Mouse (Mus musculus): ENCODE results near the gene Myl12a.

Gene Myl12a

DNA sequence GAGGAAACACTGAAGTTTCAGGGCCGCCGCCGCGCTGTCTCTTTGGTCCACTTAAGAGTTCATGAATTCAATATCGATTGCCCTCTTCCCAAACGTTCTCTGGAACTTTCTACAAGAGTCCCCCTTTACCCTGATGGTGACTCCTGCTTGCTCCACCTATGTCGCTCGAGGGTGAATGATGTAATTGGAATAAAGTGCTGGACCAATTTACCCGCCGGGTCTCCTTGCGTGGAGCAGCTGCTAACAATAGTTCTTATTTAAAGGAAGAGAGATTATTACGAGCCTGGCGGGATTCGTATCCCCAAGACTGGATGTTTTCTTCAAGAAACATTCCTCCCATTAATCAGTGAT lies at the start of gene Myl12a:
Myl12a (minus strand) TSS at position 135 of the 351 bp plus-strand sequence.
- DNase-seq = no peak

DNA sequence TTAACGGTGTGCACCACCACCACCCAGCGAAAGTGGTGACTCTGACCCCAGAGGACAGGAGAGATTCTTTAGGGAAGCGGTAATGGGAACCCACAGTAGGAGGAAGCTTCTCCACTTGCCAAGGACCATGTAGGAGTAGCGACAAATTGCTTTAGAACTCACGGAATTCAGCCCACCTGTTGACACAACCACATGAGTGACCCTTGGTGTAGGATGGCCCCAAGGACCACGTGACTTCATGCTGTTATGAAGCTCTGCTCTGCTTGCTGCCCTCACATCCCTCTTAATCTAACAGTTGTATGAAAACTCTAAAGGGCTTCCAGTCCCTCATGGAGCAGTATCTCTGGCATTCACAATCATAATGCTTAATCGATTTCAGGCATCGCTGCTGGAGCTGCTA lies 46.6 kb upstream of the Myl12a start:
- DNase-seq = no peak

DNA sequence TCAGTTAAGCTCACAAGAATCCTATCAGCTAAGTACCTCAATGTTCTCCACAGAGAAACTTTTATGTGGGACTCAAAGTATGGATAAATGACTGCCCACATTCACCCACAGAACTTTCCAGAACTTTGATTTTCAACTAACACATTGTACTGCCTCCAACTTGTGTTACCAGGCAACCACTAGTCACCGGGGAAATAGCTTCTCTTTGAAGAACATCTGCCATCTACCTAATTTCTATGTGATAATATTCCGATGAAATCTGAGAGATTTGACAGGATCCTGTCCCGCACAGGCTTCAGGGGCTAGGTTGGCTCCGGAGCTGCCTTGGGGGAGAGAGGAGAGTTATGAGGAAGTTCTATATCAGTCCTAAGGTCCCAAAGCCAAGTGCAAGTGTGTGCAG lies 44.2 kb upstream of the Myl12a start:
- DNase-seq = no peak

DNA sequence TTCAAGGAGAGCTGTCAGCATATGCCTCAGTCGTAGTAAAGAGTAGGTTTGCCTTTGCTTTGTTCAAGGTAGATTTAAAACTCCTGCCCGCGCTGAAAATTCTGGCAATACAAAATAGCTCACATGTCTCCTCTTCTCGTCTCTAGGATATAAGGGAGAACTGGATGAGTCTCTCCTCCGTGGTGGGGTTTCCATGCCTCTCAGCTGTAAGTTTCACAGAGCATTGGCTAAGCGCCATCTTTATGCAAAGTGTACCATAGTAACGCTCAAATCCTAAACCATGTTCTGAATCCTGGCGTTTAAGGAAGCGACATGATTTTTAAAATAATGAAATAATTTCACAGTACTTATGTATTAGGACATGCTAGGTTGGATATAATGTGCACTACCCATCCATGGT lies 42.9 kb upstream of the Myl12a start:
- DNase-seq = no peak

DNA sequence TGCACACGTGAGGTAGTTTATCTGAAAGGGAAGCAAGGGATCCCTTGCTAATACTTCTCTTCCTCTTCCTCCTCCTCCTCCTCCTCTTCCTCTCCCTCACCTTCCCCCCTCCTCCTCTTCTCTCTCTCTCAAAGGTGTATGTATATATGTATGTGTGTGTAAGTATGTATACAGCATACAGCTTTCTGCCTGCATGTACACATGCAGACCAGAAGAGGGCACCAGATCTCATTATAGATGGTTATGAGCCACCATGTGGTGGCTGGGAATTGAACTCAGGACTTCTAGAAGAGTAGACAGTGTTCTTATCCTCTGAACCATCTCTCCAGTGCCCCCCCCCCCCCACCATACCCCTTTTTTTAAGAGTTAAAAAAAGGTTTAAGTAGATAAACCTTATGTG lies 40.0 kb upstream of the Myl12a start:
- no peak for DNase-seq

DNA sequence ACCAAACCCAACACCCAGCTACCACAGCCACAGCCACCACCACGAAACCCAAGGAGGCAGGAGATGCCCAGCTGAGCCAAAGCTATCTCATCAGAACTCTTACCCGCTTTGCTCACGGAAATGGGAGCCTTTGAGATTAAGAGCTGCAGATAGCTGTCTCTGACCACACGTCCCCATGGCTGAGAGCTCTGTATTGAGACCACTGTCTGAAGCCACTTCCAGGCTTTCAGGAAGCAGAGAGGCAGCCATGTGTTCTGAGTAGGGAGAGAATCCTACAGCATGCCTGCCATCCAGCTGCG lies 37.9 kb upstream of the Myl12a start:
- DNase-seq = no peak

DNA sequence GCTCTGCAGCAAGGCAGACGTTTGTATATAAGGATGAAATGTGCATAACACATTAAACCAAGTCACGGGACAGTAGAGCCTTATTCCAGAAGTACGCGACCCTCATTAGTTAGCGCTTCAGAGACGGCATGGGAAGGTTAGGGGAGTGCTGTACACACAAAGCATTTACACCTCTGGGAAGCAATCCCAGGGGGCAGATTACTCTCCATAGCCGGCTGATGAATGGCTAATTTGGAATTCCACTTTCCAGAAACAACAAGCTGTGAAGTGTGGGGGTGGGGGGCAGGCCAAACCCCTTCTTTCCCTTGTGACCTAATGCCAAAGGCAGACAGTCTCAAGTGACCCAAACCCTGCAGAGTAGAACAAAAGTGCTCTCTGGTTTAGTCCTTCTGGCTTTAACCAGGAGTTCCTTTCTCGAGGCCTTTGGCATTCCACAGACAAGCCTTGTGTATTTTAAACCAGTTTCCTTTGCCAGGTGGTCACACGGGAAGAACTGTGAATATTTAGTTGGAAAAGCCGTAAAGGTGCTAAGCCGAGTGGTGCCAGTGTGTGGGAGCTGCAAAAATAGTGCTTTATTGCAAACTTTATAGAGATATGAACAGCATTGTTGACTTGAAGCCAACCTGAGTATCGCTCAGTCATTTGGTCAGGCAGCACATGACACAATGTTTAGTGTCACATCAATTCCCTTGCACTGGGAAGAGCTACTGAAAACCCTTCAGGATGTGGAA lies 37.3 kb upstream of the Myl12a start:
- no peak for DNase-seq

DNA sequence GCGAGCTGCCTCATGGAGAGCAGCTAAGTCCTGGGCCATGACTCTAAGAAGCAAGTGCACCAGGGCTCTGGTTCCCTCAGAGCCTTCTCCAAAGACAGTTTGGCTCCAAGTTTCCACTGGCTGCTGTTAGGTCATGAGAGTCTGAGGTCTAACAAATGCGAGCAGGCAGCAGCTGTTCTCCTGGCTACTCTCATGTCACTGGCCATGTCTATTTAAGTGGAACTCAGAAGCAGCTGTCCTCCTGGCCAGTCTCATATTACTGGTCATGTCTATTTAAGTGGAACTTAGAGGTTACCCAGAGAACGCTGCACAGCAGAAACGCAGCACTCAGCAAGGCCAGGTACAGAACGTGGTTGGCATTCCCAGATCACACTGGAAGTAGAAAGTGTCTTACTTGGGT lies 36.1 kb upstream of the Myl12a start:
- no peak for DNase-seq

DNA sequence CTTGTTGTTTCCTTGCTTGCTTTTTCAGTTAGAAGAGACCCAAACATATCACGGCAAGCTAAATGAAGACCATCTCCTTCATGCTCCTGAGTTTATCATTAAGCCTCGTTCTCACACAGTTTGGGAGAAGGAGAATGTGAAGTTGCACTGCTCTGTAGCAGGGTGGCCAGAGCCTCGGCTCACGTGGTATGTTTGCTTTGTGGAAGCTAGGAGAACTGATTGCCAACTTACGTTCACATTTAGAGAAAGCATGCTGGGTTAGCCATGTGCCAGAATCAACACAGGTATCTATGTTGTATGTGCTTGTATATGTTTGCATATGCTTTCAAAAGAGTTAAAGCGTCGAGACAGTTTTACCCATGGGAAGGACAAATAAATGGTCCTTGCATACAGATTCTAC lies 34.5 kb upstream of the Myl12a start:
- no peak for DNase-seq

DNA sequence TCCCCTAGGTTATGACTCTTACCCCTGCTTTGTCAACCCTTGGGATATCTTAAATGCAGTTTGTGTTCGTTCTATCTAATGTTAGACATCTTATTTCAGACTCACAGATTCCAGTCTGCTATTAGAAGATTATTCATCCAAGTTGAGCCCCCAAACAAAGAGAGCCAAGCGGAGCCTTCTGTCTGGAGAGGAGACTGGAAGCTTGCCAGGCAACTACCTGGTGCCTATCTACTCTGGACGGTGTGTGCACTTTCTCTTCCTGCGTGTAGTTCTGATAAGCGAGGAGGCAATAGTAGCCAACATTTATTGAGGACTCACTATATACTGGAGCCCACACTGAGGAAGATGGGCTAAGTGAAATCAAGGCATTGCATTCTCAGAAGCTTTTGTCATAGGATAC lies 31.8 kb upstream of the Myl12a start:
- DNase-seq = no peak

DNA sequence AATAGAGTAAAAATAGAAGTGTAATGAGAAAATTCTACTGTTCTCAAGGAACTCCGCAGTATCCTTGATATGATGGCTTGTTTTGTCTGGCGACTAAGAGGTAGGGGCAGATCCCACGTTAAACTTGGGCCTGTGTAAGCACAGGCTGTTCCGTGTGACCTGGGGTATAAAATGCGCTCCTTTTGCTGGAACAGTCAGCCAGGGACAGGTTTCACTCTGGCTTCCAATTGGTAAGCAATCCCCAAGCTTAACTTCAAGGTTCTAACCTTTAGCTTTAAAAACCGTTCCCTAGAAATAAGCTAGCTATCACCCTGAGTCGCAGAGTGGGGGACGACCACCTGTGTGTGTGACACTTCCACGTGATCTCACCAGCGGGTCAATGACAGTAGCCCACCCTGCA lies 30.0 kb upstream of the Myl12a start:
- DNase-seq = no peak

DNA sequence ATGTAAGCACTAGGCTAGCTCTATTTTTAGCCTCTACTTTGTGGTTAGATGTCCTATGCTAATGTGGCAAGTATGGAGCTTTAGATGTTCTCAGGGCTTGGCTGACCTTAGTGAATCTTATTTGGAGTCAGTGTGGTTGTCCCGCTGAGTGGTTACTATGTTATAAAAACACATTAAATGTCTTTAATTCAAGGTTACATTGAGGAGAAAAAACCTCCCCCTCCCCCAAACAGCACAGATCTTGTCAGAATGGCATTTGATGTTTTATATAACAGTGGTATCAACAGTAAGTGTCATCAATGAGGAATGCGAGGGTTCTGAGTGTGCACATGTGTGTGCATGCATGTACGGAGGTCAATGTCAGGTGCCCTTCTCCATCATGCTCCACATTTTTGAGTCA lies 24.5 kb upstream of the Myl12a start:
- no peak for DNase-seq

DNA sequence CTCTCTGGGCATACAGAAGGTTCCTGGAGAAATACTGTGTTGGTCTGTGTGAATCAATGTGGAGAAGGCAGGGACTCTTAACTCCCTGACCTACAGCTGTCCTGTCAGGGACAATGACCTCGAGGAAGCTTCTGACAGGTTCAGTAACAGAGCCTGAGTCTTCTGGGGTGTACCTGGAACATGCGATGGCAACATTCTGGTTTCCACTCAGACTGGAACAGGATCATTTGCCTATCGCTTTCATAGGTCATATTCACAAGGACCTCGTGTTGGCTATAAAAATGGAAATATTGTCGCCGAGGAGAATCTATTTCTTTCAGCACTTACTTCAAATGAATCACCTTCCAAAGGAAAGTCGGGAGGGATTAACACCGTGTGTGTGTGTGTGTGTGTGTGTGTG lies 23.2 kb upstream of the Myl12a start:
- DNase-seq = no peak

DNA sequence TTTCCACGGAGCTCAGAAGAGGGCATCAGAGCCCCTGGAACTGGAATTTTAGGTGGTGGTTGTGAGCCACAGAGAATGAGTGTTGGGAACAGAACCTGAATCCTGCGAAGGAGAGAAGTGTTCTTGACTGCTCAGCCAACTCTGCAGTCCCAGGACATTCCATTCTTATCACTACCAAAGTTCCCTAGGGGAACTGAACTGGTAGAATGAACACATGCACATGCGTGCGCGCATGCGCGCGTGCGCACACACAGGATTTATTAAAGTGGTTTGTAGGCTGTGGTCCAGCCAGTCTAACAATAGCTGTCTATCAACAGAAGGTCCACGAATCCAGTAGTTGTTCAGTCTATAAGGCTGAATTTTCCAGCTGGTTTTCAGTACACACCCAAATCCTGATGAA lies 21.4 kb upstream of the Myl12a start:
- DNase-seq = no peak

DNA sequence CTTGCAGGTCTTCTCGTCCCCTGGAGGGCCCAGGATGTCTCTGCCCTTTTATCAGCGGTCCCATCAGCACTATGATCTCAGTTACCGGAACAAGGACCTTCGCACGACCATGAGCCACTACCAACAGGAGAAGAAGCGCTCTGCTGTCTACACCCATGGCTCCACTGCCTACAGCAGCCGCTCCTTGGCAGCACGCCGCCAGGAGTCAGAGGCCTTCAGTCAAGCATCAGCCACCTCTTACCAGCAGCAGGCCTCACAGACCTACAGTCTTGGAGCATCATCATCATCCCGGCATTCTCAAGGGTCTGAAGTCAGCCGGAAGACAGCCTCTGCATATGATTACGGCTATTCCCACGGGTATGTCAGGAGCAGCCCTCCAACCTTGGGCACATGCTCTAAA lies 20.2 kb upstream of the Myl12a start:
- no peak for DNase-seq

DNA sequence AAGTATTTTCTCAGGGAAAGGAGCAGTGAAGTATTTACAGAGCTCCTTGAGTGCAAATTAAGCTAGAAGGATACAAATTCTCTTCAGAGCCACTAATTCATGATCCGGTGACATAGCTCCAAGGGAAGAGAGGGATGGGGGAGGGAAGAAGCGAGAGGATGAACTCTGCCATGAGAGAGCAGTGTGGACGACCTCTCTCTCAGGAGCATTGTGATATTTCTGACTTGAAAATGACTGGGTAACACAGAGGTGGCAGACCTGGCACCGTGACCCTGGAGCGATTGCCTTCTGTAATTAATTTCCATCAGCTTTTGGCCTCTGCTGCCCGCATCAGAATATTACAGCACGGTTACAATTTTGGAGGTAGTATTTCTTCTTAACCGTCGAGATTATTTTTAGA lies 17.2 kb upstream of the Myl12a start:
- DNase-seq = no peak

DNA sequence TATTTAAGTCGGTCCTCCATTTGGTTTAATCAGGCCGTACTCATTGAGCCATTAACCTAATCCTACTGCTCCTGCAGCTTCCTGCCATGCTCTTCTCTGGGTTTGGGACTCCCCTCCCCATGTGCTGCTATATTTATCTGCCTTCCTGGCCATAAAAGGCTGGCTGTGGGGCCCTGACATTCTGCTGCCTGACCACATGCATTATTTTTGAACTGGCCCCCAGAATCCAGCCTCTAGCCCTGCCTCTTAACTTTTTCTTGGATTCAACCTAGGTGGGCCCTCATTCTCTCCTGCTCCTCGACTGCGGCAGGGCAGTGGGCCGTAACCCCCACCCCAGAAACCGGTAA lies 16.6 kb upstream of the Myl12a start:
- DNase-seq = no peak

DNA sequence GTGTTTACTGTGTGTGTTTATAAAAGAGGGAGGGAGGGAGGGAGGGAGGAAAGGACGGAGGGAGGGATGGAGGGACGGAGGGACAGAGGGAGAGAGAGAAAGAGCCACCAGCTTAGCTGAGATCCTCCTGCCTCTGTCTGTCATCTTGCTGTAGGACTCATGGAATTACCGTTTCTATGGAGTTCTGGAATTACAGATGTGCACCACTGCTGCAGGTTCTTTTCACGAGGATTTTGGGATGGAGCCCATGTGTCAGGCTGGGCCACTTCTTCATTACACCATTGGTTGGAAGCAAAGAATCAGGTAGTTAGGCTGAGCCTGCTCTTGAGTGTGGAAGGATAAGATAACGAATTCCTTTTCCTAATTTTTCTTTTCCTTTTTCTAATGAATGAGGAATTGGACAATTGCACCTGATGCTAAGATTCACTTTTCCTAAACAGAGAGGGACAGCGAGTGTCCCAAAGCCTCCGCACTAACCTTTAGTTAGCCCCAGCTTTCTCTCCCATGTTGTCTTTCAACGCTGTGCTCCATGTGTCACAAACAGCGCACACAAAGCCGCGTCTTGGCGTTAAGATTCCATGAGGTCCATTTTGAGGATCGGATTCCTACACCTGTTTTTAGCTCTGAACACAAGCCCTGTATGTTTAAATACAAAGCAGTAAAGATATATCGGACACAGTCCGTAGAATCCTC lies 16.1 kb upstream of the Myl12a start:
- no peak for DNase-seq

DNA sequence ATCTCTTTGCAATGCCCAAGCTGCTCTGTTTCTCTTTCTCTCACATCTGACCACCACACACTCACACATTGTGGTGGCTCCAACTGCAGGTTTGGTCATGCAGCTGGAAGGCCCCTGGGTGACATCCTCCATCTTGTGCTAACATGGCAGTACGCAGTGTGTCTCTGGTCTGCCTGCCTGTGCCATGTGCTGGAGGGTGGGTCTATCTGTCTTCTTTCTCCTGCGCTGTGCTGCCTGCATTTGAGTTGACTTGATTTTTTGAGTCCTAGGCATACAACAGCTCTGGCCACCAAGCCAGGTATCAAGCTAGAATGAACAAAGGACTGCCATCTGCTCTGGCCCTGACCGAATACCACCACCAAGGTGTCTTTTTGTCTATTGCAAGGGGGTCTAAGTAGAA lies 15.5 kb upstream of the Myl12a start:
- DNase-seq = no peak

DNA sequence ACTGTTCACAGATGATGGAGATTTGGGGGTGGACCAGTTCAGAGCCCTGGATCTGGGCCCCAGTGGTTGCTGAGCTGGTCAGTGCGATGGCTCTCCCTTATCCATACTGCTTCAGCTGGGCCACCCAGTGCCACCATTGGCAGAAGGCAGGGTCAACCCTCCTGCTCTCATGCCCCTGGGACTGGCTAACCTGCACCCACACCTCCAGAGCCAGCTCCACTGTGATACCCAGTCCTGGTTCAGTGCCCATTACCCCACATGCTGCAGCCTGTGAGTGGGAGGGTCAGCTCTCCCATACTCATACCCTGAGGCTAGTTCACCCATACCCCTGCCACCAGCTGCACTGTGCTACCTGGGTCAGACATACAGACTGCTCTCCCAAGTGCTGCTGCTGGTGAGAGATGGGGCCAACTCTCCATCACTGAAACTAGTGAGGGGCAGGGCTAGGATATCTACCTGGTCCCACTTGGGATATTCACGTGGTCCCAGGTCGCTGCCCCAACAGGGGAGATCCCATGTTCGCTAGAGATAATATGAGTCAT lies 14.8 kb upstream of the Myl12a start:
- no peak for DNase-seq

DNA sequence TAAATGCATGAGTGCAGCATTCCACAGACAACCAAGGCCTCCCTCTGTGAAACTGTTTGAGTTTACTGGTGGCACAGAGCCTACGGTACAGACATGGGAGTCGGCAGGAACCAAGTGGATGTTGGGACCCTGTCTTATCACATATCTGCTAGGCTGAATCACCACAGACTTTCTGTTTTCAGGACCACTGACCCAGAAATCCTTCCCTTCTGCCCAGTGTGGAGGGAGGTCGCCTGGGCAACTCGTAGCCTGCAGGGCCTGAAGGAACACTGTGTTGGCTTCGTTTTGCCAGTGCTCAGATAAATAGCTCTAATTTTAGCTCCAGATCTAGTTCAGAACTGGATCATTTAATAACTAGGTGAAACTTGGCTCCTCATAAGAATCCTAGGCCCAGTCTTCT lies 12.2 kb upstream of the Myl12a start:
- DNase-seq = no peak

DNA sequence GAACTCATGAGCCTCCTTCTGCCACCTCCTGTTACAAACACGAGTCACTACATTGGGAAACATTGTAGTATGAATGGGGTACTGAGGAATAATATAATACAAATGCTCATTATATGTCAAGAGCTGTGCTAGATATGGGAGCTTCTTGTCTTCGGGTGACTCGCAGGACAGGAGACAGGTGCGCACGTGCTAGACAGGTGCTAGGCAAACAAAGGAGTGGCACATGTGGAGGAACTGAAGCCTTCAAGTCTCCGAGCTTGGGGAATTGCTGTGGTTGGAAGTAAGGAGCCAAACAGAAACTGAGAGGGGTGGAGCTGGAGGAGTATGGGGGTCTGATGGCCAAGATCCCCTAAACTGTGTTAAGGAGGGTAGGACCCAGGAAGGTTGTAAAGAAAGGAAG lies 10.4 kb upstream of the Myl12a start:
- DNase-seq = no peak

DNA sequence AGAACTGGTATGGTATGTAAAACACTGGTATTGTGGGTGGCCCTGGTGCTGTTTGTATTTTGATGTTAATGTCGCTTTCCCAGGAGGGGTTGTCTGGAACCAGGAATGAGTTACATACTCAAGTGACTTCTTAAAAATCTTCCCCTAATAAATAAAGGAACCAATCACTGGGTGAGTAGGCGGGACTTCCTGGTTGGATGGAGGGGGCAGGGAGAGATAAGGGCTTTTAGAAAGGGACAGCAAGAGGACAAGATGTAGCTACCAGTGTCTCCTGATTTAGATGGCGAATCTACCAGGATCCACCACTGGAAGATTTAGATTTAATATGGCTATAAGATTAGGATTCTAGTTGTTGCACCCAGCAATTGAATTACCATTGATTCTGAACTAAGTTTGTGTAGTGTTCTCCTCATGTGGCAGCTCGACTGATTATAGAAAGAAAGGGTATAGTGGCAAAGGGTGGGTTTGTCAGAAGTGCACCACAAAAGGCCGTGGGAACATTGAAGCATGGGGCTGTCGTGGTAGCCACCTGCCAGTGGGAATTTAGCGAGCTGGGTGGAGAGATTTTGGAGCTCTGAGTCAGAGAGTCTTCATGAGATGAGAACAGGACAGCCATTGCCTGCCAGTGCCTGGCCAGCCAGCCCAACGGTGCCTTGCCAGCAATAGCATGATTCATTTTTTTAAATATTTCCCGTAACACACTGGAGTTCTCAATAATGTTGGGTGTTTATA lies 9.4 kb upstream of the Myl12a start:
- DNase-seq = no peak

DNA sequence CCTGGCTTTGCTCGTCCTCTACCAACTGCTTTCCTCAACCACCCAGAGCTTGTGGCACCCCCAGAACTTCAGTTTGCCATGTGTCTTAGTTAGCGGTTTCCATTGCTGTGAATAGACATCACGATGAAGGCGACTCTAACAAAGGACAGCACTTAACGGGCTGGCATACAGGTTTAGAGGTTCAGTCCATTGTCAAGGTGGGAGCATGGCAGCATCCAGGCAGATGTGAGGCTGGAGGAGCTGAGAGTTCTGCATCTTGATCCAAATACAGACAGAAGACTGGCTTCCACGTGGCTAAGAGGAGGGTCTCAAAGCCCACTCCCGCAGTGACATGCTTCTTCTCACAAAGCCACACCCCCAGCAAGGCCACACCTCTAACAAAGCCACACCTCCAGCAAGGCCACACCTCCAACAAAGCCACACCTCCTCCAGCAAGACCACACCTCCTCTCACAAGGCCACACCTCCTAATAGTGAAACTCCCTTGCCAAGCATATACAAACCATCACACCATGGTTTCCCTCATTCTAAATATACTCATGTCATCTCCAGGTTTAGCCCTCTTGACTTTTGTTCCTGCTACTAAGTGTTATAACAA lies 8.1 kb upstream of the Myl12a start:
- no peak for DNase-seq

Measured in cerebellum, adult 11-12 months (tissue).